Mouse (Mus musculus): ENCODE measurements around the gene Gm10190. TPM values are rescaled to one million over a fixed set of nuclear protein-coding genes. Genes with fewer than 3 reads are reported as not detected.

Gene Gm10190
- polyA plus RNA-seq, 1 experiment = not detected

DNA sequence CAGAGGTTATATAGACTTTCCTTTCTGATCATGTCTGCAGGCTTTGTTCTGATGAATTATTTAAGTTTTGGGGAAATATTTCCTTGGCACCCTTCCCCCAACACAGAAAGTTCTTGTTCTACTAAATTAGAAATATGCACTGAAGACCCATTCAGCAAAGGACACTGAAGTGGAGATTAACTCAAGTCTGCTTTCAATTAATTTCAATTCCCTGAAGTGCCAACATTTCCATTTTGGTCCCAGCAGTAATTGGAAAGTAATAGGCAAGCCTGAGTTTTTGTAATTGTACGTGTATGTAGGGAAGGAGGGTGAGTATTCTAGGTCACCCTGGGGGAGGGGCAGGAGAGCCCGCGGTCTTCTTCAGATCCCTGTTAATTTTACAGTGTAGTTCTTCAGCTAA is 46.9 kb downstream of the Gm10190 start:
- TF ChIP-seq GATA1 (IDR thresholded peaks at IDR 0.05; ENCODE audit: low read length) = no peak

DNA sequence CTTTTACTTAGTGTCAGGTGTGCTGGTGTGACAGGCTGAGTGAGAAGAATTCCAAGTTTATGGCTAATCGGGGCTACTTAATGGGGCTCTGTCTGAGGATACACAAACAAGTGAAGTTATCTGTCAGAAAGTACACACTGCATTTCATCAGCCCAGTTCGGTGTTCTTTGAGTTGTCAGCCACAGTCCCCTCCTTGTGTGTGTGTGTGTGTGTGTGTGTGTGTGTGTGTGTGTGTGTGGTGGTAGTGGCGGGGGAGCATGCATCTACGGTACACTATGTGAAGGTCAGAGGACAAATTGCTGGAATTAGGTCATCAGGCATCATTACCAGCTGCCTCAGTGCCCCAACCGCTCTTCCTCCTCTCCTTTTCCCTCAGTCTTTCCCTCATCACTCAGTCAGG is 47.9 kb downstream of the Gm10190 start:
- no peak for TF ChIP-seq GATA1 (IDR thresholded peaks at IDR 0.05; ENCODE audit: low read length)

DNA sequence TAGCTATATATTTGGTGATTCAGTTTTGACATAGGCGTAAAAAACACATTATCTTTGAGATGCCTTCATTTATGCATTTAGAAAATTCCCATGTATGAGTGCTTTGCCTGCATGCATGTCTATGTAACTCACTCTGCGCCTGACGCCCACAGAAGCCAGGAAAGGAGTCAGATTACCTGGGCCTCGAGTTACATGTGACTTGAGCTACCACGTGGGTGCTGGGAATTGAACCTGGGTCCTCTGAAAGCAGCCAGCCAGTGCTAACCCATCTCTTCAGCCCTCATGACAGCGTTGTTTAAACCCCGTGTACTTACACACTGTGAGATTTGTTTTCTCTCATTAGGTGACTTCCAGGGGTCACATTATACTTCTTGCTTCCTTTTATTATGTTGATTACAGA is 48.8 kb downstream of the Gm10190 start:
- no peak for TF ChIP-seq GATA1 (IDR thresholded peaks at IDR 0.05; ENCODE audit: low read length)

DNA sequence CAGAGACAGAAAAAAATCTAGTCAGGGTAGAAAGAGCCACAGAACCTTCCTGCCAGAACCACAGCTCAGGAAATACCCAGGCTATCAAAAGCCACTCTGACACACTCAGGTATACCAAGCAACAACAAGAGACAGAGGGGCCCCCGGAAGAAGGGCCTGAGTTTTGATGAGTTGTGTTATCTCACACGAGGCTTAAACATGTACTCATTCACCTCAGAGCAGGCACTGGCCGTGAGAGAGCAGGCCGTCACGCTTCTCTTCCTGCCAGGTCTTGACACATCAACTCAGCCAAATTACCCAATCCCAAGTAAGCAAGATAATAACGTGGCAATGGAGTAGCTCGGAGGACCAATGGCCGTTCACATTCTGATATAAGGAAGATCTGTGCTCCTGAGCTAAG is 49.7 kb downstream of the Gm10190 start:
- TF ChIP-seq GATA1 (IDR thresholded peaks at IDR 0.05; ENCODE audit: low read length) = no peak

Other genes starting within 250 kb of the Gm10190 start
- gene Galm, start 246.1 kb downstream of the Gm10190 start, polyA plus RNA-seq (2012) = not detected in 2 replicates
- 28.3 and 144 TPM in 2 replicates for gene Srsf7, start 166.2 kb downstream of the Gm10190 start, polyA plus RNA-seq (2012)
- not detected in 2 replicates for gene Ttc39d, start 166.1 kb downstream of the Gm10190 start, polyA plus RNA-seq (2012)
- gene Gemin6, start 149.1 kb downstream of the Gm10190 start, polyA plus RNA-seq (2012) = 0.53 and 0.84 TPM in 2 replicates
- gene Morn2, start 83.3 kb downstream of the Gm10190 start, polyA plus RNA-seq (2012) = 0.85 and 1.2 TPM in 2 replicates
- 4.0 and 5.0 TPM in 2 replicates for gene Dhx57, start 83.1 kb downstream of the Gm10190 start, polyA plus RNA-seq (2012)
- gene Arhgef33, start 66.1 kb downstream of the Gm10190 start, polyA plus RNA-seq (2012) = not detected in 2 replicates
- gene Sos1, start 106.9 kb upstream of the Gm10190 start, polyA plus RNA-seq (2012) = 3.3 and 3.8 TPM in 2 replicates
- not detected in 2 replicates for gene Cdkl4, start 204.3 kb upstream of the Gm10190 start, polyA plus RNA-seq (2012)